Mouse (Mus musculus) spleen, postnatal 14 days (tissue): ENCODE data around the gene Ces2f.
"Not testable (repeated sequence)": the region's sequence is repeated elsewhere in the genome, so short reads cannot be mapped to it uniquely, and the experiment has no call there.

Experiments used
- DNase-seq, 2 experiments: peaks; one replicate each; pipeline ENCODE4 v3.0.0; 2021 to 2022; ENCODE audit warnings: low spot score in 2 of 2

The Ces2f gene

GRCm38 (mm10) chr8:104947056-104947455 lies at the start of gene Ces2f:
Ces2f (plus strand) TSS chr8:104947356.
- DNase-seq = no peak

- no peak for DNase-seq
Measured at GRCm38 (mm10) chr8:104901746-104902145, 45.4 kb upstream of the Ces2f start.

- DNase-seq = no peak
Measured at GRCm38 (mm10) chr8:104907111-104907510, 40.0 kb upstream of the Ces2f start.

- DNase-seq = not testable (repeated sequence)
Measured at GRCm38 (mm10) chr8:104909021-104909420, 38.1 kb upstream of the Ces2f start.

GRCm38 (mm10) chr8:104909651-104910050 lies 37.5 kb upstream of the Ces2f start:
- DNase-seq = not testable (repeated sequence)

- no peak for DNase-seq
Measured at GRCm38 (mm10) chr8:104925972-104926596, 21.1 kb upstream of the Ces2f start, which contains the start of gene Ces2e. Ces2e (plus strand) TSS chr8:104926260.

- no peak for DNase-seq
Measured at GRCm38 (mm10) chr8:104927301-104927700, 19.9 kb upstream of the Ces2f start.

GRCm38 (mm10) chr8:104944665-104945064 lies 2.5 kb upstream of the Ces2f start:
- no peak for DNase-seq

- no peak for DNase-seq
Measured at GRCm38 (mm10) chr8:104949031-104949430, 1.9 kb downstream of the Ces2f start.

GRCm38 (mm10) chr8:104961537-104961961 lies 14.4 kb downstream of the Ces2f start, which contains the start of gene Ces2g:
Ces2g (plus strand) TSS chr8:104961718.
- DNase-seq = peak in 1 of 2 experiments; percentile 12

GRCm38 (mm10) chr8:104962229-104962901 lies 15.2 kb downstream of the Ces2f start:
- peak; percentile 19 to 31 for DNase-seq

- DNase-seq = no peak
Measured at GRCm38 (mm10) chr8:104963375-104963894, 16.3 kb downstream of the Ces2f start.

- DNase-seq = no peak
Measured at GRCm38 (mm10) chr8:104984126-104984525, 37.0 kb downstream of the Ces2f start.

GRCm38 (mm10) chr8:104984942-104985341 lies 37.8 kb downstream of the Ces2f start:
- no peak for DNase-seq

- no peak for DNase-seq
Measured at GRCm38 (mm10) chr8:104998191-104998590, 51.0 kb downstream of the Ces2f start.

- no peak for DNase-seq
Measured at GRCm38 (mm10) chr8:104999183-104999582, 52.0 kb downstream of the Ces2f start.

- DNase-seq = no peak
Measured at GRCm38 (mm10) chr8:105000586-105000985, 53.4 kb downstream of the Ces2f start, which contains the start of gene Ces2h. Ces2h (plus strand) TSS chr8:105000853.
